Mouse (Mus musculus): ENCODE results near the gene Chst2.

- TF ChIP-seq E2F4 (IDR thresholded peaks at IDR 0.05; ENCODE audit: insufficient read depth) (no peak), MYOD1 (IDR thresholded peaks at IDR 0.05; ENCODE audit: control insufficient read depth in 1 of 3, insufficient read length in 2 of 3, low read depth in 2 of 3) (no peak), CEBPB (IDR thresholded peaks at IDR 0.05; ENCODE audit: insufficient read depth, poor library complexity, severe bottlenecking) (no peak), USF1 (IDR thresholded peaks at IDR 0.05; ENCODE audit: low read depth) (no peak), POLR2A (IDR thresholded peaks at IDR 0.05; ENCODE audit: insufficient read length, low read depth) (no peak), POLR2AphosphoS2 (IDR thresholded peaks at IDR 0.05; ENCODE audit: insufficient read length, low read depth) (no peak), MYOG (IDR thresholded peaks at IDR 0.05; ENCODE audit: control insufficient read depth in 1 of 3, insufficient read depth in 1 of 3, insufficient read length in 2 of 3, low read depth in 2 of 3) (no peak), TCF12 (IDR thresholded peaks at IDR 0.05; ENCODE audit: insufficient read depth, poor library complexity, severe bottlenecking) (no peak)
Observed at GRCm38 (mm10) chr9:95442321-95442731, 35.8 kb upstream of the Chst2 start.
